Mouse (Mus musculus) ZHBTc4 (cell line): Measurements from ENCODE around the gene Sdk2.

Experiments
- DNase-seq: peaks from one replicate; pipeline ENCODE4 v3.0.0-alpha.2; 2011; ENCODE audit warnings: low read depth, low spot score

The Sdk2 gene

DNA sequence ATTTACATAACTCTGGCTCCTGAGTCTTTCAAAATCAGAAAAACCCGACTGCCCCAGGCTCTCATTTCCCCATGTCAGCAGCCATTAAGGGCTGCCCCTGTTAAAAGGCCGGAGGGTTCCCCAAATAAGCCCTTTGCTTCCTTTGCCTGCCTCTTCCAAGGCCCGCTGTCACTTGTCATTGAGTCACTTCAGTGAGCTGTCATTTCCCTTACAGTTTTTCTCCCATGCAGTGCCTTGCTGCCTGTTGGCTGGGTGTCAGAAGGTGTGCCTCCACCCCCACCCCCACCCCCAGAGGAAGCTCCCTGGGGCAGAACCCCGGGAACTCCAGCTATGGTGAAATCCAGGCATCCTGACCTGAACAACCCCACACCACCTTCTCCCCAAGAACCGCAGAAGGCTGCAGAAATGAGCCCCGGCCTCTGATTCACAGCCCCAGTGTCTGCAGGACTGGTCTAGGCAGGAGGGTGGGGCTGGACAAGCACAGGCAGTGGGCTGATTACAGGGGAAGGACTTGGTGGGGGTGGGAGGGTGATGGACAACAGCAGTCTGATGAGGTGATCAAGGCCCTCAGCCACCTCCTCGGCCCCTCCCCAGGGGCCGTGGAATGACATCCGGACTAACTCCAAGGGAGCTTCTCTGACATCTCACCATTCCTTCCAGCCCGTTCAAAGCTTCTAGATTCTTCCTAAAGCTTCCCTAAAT is 300.4 kb downstream of the Sdk2 start:
- DNase-seq: no peak

DNA sequence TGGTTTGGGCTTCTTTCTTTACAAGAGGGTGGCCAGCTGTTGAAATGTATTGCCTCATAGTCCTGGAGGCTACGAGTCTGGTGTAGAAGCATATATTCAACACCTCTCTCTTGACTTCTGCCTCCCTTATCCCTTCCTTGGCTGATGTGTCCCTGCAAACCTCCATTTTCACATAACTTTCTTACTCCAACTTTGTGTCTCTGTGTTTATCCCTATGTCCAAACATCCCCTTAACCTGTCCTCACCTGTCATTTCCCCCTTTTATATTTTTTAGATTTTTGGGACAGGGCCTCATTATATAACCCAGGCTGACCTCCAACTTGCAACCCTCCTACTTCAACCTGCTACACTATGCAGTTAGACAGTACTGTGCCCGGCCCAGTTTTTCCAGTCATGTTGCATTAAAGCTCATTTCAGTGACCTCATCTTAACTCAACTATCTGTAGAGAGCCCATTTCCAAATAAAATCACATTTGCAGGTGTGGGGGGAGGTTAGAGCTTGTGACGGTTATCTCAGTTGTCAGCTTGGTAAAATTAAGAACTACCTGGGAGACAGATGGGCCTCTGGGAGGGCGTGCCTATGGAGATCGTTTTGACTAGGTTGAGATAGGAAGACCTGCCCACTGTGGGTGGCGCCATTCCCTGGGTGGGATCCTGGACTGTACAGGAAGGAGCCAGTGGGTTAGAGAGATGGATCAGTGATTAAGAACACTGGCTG is 302.6 kb downstream of the Sdk2 start:
- no peak for DNase-seq

DNA sequence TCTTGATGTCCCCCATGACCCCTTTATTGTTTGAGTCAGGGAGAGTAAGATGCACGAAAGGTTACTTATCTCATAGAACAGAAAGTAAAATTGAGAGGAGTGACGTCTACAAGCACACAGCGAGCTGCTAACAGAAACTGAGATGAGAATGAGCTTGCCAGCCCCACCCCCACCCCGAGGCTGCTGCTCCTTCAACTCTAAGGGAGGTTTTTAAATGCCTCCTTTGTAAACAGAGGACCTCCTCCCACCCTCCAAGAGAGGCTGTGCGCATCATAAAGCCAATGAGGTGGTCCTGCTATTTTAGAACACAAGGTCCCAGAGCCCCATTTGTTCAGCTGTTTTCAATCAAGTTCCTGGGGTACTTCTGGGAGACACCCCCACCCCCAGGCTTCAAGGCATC is 303.4 kb downstream of the Sdk2 start:
- peak; percentile 51 for DNase-seq

DNA sequence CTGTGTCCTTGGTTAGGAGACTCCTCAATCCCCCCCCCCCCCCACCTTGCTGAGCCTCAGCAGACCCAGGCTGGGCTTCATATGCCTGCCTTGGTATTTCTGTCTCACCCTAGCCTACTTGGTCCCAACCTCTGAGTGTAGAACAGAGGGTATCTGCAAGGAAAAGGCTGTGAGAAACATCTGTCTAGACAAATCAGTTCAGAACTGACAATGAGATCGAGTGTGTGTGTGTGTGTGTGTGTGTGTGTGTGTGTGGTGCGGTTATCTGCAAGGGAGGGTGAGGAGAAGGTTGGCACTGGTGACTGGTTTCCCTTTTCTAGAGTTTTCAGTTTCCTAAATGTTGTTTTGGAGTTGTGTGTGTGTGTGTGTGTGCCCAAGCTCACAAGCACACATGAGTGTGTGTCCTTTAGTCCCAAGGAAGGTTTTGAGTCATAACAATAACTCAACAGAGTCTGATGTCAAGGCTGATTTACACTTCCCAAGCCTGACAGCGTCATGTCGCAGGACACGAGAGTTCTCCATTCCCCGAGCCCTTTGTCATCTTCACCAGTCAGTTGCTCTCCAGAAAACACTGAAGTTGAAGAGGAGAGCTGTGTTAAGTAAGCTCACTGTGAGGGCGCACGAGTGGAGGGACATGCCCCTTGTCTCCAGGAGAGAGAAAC is 304.6 kb downstream of the Sdk2 start:
- no peak for DNase-seq

DNA sequence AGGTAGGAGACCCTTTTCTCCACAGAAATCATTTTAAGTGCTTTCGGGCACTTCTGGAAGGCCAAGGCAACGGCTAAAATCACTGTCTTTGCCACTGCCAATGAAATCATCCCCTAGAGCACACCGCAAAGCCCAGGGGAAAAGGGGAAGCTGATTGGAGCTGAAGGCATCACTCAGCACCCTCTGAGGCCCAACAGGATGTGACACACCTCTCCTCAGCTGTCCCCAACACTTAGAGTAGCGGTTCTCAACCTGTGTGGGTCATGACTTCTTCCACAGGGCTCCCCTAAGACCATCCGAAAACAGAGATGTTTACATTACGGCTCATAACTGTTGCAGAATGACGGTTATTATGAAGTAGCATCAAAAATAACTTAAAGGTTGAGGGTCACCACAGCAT is 305.2 kb downstream of the Sdk2 start:
- no peak for DNase-seq

DNA sequence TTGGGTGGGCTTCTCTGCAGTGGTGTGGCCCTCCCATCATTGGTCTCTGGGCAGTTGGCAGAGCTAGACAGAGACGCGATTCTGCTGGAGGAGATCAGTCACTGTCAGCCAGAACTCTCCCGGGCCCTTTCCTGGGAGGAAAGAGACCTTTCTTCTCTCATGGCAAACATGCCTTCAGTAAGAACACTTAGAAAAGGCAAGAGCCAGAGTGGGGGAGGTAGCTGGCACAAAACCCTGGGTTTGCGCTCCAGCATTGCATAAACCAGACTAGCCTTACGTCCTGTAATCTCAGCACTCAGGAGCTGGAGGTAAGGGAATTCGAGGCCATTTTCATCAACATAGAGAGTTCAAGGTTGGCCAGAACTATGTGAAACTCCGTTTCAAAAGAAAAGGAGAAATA is 306.4 kb downstream of the Sdk2 start:
- DNase-seq: no peak

DNA sequence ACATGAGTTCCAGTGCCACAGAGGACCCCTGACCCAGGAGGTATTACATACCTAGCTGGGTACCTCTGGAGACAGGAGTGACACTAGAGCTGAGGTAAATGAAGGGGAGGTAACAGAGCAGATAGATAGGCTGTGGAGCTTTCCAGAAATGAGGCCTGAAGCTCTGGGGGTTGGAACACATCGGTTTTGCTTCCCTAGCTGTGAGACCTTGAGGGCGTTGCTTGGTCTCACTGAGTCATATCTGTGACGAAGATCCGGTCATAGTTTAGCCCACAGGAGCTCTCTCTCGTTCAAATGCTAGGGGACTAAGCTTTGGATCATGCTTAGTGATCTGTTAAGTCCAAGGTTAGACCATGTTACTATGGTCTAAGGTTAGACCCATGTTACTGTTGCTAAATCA is 308.0 kb downstream of the Sdk2 start:
- no peak for DNase-seq

DNA sequence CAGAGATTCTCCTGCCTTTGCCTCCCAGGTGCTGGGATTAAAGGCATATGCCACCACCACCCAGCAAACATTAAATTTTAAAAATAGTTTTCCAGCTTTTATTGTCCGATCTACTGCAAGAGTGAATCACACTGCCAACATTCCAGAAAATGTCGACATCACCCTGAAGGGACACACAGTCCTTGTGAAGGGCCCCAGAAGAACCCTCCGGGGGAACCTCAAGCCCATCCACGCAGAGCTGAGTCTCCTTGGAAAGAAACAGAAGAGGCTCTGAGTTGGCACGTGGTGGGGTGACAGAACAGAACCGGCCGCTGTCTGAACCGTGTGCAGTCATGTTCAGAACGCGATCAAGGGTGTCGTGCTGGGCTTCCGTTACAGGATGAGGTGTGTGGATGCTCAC is 310.3 kb downstream of the Sdk2 start:
- no peak for DNase-seq

DNA sequence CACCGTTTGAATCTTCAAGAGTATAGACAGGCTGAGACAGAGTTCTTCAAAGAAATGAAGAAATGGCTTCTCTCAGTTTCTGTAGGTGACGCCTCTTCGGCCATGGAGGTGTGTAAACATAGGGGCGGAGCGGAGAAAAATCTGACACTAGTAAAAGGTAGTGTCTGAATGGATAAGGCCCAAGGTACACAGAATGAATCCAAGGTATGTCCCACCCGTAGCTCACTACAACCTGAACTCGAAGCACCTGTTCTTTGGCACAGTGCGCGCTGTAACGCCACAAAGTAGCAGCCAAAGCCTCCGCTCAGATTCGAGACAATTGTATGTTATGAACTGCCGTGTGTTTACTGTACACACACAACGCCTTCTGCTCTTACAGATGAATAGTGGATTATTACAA is 311.0 kb downstream of the Sdk2 start:
- no peak for DNase-seq

DNA sequence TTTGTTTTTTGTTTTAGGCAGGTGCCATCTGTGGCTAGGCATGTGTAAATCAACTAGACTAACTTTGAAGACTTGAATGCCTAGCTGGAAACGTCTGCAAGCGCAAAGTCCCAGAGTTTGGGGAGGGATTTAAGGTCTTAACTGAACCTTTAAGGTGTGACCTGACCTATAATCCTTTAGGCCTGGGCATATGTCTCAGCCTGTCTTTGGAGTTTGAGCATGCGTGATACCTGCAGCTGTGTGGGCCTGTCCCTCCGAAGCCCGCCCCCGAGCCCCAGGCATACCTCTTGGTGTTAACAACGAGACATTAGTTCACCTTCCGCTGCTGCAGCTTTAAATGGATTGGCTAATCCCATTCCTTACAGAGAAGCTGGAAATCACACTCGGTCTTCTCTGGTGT is 312.0 kb downstream of the Sdk2 start:
- DNase-seq: no peak

DNA sequence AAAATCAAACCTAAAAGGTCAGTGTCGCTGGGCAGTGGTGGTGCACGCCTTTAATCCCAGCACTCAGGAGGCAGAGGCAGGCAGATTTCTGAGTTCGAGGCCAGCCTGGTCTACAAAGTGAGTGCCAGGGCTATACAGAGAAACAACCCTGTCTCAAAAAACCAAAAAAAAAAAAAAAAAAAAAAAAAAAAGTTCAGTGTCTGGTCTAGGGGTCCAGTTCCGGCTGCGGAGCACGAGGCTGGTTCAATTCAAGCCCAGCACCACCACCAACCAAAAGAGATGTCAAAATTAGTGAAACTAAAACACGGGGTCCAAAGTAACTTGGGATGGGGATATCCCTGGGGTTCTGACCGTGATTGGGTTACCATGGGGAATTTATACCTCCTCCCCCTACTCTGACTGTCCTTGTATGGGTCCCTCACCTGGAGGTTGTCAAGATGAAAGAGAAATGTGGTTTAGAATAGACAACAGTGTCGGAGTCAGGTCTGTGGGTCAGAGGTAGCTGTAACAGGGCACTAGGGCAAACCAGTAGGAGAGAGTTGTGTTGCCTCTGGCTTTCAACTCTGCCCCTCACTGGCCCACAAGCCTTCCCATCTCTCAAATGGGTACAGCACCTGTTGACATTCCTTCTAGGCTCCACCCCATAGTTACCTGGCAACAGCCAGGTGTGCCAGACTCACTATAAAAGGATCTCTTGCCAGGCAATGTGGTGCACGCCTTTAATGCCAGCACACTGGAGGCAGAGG is 314.0 kb downstream of the Sdk2 start:
- no peak for DNase-seq

DNA sequence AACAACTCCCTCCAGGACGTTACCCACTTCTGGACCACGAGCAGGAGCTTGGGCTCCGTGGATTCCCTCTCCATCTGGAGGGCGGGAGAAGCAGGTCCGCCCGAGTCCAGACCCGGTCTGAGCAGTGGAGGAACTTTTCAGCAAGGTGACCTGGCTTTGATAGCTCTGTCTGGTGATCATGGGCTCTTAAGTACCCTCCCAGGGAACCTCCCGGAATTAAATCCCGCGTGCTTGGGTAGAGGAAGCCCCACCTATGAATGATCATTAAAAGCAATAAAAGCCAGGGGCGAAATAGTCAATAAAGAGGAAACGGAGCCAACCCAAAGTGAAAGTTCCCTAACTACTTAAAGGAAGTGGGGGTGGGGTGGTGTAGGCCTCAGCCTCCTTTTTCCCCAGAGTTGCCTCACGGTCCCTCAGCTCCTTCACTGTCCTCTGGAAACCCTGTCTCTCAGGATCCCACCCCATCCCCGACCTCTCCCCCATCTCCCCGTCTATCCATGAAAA is 314.6 kb downstream of the Sdk2 start:
- peak; percentile 90 for DNase-seq

DNA sequence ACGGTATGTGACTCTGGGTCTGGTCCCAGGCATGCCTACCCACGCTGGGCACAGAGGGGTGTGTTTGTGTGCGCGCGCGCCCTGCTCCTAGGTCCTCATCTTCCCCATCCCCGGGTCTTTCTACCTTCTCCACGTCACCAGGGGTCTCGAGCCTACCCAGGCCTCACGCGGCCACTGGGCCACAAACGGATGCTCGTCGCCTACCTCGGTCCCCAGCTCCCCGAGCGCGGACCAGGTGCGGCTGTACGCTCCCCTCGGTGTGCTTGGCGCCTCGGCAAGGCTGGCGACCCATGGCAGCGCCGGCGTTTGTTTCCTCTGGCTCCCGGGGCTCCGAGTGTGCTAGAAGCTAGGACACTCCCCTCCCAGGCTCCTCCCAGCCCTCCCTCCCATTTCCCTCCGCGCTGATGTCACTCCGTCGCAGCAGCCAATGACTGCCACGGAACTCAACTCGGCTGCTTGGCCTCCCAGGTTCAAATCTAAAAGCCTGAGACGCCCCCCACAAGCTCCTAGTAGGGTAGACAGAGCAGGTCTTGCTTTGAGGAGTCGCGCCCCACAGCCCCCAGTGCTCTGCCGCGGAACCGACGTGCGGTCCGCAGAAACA is 315.3 kb downstream of the Sdk2 start, which contains the start of gene Cdc42ep4:
Gene Cdc42ep4, minus strand, starts transcription at position 398 of the 601 bp plus-strand sequence.
- DNase-seq: peak; percentile 98

DNA sequence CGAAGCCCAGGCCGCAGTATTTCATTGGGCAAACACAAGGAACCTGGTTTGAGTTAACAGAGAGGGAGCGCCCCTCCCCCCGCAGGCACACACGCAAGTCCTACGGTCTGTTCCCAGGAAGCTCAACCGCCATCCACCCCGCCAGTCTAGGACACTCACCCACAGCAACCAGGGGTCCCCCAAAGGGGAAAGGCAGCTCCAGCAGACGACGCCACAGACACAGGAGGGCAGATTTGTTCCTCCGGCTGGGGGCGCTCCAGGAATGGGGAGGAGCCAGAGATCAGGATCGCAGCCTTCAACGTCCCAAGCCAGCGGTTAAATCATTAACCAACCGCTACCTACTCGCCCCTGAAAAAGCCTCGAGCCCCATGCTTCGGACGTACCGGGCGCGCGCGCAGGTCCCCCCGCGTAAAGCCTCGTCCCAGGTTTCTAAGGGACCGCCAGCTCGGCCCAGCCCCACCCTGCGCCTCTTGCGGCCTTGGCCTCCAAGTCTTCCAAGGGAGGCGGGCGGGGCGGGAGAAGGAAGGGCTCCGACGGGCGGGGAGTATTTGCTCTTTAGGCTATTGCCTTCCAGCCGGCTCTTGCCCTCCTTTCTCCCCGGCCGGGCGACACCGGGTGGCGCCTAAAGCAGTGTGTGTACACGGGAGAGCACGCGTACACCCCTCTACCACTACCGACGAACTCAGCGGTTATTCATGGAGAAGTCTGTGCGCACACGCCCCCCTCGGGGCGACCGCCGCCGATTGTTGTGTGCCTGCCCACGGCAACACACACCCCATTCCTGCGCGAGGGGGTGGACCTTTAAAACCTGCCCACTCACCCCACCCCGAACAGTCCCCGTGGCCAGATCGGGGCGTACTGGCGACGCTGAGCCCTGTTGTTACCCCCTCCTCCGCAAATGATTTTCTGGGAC is 316.0 kb downstream of the Sdk2 start:
- peak; percentile 83 for DNase-seq

DNA sequence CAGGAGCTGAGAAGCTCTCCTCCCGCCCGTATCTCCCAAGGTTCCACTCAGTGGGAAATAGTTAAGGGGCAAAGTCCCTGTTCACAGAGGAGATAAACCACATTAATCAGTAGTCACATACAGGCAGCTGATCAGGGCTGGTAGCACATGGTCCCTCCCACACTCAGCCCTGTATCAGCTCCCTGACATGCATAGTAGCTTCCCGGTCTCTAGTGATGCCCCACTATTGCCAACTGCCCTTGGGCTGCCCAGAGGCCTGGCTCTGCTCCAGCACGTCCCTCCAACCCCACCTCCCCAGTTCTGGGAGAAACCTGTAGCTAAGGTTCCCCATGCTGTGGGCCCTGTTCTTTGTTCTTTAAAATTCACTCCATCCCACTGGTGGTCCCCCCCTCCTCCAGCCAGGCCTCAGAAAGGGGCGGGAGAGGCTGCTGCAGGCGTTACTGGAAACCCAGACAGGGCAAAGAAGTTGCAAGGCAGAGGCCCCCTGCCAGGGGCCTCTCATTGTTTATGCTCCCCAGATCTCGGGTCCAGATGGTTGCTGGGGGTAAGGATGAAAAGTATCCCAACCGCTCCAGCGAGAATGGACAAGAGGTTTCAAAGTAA is 317.0 kb downstream of the Sdk2 start:
- DNase-seq: no peak

DNA sequence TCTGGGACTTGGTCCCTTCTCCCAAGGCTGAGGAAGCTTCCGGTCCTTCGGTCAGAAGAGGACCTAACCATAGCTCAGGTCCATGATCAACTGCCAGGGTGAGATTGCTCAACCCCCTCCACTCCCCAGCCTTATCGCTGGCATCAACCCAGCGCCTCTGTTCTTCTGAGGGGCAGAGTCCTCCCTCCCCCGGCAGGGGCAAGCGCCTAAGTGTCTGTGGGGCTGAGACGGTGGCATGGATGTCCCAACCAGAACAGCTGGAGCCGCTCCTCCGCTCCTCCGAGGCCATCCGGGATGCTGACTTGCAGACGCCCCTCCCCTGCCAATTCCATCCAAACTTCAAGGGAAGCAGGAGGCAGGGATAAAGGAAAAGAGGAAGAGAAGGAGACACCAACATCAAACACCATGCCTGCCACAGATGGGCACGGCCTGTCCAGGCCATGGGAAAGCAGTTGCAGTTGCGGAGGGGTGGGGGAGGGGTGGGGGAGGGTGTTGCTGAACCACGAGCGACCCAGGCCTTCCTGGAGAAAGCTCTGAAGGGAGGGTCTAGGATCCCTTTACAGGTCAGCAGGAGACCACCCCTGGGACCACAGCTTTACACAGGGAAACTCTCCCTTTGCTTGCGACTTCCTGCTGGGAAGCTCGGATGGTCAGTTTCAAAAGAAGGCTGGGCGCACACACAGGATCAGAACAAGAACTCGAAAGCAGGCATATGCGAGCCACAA is 317.9 kb downstream of the Sdk2 start:
- DNase-seq: no peak

DNA sequence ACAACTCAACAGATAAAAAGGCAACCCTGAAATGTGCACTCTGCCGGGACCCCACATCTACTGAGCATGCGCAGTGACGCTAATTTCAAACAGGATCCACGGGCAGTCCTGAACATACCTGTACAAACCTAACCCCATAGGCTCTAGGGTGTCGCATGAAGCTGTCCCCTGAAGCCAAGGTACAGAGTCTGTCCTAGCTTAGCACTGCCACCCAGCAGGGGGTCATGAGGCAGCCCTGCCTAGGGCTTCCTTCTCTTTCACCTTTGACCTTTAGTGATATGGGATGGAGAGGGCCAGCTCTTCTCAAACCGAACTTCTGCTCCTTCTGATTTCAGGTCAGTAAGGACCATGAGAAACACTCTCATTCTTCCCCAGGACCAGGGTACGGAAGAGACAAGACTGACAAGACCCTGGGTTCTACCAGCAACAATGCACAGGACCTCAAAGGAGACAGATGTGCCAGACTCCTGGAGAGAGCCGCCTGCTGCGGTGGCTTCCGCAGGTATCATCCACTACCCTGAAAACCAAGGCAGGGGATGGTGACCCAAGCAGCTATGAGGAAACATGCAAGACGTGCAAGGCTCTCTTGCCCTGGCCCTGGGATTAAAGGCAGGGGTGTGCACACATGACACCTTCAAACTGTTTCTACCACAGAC is 319.0 kb downstream of the Sdk2 start:
- DNase-seq: peak; percentile 49

DNA sequence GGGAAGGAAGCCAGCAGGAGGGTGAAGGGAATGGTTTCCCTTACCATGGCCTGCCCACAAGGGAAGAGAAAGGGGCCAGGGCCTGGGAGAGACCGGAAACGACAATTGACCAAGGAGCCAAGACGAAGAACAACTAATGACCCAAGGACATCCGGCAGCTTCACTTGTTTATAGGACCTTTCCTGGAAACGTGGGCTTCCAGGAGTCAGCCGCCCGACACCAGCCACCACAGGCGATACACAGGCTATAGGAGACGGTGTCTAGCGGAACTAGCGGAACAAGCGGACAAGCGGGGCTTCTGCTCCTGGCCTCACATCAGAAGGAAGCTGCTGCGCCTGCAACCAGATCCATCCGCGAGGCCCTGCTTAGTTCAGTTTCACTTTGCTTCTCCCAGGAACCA is 319.8 kb downstream of the Sdk2 start:
- no peak for DNase-seq

DNA sequence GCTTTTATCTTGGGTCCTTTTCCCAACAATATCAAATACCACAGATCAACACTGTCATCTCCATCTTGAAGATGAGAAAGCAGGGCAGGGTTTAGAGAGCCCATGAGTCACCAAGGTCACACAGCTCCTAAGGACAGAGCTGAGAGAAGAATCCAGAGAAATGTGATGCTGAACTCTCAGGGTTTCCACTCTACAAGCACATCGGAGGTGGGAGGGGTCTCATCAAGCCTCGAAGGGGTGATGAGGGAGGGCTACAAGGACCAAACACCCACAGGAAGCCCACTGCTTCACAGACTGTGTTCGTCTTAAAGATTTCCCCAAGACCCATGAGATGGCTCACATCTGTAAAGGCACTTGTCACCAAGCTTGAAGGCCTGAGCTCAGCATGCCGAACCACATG is 320.9 kb downstream of the Sdk2 start:
- DNase-seq: no peak
